Mouse (Mus musculus) c-Kit-positive CD71-negative TER-119-negative erythroid progenitor cells, embryonic 14.5 days (primary cell): ENCODE measurements around the gene Wars.

Experiments
- DNase-seq: peaks from one replicate; pipeline ENCODE4 v3.0.0-alpha.2; 2013; ENCODE audit warnings: low read depth

Wars gene

DNA sequence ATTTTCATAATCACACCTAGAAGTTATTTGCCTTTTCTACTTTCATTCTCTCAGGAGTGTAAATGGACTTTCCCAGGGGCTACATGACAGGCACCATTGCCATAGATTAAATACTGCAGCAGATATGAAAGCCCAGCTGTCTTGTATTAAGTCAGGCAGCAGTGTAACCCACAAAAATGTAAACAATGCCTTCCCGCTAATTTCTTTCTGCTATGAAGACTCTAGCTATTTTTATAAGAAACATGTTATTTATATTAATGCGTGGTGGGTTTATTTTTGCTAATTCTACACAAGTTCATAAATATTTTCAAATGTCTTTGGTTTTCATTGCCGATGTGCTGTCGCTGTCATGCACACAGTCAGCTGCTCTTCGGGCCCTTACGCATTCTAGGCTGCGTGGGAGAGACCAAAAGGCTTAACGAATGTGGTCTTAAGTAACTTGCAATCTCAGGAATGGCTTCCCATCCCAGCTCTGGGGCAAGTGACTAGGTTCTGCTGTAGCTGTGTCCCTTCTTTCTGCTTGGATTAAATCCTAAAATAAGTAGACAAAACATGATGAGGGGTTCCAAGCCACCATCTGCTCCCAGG is 16.0 kb upstream of the Wars start:
- DNase-seq: no peak

DNA sequence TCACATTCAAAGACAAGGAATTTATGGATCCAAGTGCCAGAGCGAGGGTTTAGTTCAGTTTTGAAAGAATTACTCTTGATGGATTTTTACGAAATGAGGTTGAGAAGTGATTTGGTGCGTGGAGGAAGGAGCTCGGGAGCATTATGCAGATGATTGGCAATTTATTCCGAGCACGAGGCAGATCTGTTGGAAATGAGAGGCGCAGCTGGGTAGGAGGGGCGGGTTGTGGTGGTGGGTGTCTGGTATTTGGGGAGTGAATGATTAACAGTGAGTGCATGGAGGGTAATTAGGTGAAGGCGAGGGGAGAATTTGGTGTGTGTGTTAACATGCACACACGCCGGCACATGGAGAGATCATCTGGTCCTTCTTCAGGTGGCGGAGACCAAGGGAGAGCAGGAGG is 12.4 kb upstream of the Wars start:
- no peak for DNase-seq

DNA sequence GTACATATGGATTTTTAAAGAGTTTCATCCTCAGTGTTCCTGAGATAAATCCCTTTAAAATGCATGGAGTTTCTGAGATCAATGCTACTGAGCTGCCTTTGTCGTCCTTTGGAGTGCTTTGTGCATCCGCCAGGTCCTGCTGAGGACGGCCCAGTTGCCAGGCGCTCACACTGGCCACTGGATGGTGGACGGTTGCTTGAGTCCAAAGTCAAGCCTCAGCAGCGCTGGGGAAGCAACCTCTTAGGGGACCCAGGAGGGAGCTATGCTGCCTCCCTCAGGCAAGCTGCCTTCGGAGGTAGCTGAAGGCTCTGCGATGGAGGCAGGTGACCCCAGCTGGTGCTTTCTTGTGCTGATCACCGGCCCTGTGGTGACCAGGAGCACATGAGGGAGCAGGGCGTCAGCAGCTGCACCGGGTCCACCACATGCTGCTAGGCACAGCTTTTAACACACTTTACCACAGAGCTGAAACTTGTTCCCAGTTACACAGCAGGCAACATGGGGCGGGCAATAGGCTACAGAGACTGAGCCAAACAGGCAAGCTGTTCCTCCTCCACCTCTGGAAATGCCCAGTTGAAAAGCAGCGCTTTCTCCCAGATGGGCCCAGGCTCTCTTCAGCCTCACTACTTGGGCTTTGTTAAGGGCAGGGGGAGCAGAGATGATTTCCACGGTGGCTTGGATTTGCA is 11.8 kb upstream of the Wars start:
- DNase-seq: no peak

DNA sequence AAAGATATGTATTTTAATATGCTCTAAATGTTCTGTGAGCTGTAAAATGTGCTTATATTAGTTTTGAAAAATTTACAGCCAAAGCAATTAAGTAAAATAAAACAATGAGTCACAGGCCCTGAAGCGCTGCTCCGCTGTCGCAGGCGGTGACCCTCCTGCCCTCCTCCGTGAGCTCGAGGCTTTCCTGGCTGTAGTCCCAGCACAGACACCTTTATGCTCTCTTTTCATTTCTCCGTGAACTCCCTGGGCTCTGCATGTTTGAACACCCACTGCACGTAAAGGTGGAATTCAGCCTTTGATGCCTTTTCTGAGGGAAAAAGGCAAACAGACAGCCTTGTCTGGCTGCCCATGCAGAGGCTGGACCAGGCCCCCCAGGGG is 10.3 kb upstream of the Wars start:
- DNase-seq: no peak

DNA sequence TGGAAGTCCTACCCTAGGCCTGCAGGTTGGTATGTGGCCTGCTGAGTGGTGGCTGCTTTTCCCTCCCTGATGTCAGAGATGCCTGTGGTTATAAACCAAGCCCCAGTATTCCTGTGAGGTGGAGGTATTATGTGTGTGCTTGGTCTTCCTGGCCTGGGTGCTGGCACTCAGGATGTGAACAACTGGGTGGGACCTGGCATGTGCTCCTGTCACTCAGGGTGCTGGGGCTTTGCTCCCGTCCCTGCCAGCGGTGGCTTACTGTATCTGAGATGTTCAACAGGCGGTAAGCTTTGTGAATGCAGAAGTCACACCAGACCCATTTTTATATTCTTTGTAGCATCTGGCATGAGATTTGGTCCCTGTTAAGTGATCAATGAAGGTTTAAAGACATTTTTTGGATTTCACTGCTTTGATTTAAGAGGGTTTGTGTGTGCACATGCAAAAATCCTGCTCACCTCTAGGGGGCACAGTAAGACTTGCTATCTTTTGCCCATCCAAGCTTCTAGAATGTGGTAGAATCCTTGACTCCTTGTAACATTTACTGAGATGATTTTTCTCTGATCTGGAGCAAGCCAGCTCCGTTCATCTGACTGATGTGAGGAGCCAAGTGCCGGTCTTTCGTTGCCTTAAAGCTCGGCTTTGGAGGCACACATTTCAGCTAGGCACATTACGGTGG is 9.8 kb upstream of the Wars start:
- DNase-seq: peak; percentile 32

DNA sequence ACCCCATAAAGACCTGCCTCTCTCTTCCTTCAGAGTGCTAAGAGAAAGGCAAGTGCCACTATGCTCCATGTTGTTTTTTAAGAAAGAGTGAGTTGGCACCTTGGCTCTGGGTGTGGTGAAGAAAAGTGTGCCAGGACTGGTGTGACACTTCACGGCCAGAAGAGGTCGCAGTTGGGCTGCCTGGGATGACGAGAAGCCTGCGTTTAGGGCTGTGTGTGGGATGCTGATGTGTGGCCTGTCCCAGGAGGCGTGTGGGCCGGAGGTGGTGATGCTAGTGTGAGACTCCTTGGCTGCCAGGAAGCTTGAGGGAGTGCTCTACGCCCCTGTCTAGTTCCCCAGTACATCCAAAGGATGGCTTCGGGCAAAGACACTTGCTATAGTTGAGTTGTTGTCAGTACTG is 9.0 kb upstream of the Wars start:
- peak; percentile 51 for DNase-seq

DNA sequence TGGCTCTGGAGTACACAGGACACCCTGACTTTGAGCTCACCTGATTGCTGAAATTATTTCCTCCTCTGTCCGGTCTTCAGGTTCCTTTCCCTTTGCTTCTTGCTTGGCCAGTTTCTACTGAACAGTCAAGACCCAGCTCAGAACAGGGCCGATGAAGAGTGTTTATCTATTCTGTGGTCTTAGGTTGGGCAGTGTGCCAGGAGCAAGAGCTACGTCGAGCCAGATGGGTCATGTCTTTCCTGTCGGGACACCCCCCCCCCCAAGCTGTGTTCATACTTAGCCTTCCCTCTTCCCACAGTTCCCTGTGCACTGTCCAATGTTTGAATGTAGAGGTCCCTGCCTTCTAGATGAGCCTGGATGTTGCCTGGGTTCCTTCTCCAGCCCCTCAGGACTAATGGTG is 7.4 kb upstream of the Wars start:
- no peak for DNase-seq

DNA sequence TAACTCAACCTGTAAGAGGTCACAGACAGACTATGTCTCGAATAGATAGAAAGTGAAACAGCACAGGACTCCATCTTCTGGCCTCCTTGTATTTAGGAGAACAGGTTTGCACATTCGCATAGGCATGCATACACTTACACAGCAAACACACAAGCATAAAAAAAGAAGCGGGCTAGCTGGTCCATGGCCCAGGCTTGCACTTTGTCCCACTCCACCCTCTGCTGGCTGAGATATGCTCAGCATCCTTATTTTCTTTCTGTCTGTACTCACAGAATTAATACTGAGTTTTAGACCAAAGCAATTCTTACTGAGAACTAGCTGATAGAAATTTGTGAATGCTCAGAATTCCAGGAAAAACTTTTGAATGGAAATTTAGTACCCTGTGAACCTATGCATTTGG is 2.0 kb upstream of the Wars start:
- DNase-seq: peak; percentile 17

DNA sequence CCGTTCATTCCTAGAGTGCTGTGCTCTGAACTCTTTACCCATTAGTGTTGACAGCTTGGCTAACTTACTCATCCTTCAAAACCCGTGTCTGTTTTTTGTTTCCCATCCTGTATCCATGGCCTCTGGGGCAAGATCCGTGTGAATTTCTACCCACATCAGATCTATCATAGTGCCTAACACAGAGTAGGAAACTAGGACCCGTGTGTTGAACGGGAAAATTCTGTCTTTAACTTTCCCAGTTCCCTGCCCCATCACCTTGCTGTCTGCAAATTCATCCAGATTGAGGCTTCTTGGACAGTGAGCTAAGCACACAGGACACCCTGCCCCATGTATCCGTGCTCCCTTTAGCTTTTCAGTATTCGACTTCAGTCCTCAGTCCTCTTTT is 450 bp upstream of the Wars start:
- DNase-seq: no peak

DNA sequence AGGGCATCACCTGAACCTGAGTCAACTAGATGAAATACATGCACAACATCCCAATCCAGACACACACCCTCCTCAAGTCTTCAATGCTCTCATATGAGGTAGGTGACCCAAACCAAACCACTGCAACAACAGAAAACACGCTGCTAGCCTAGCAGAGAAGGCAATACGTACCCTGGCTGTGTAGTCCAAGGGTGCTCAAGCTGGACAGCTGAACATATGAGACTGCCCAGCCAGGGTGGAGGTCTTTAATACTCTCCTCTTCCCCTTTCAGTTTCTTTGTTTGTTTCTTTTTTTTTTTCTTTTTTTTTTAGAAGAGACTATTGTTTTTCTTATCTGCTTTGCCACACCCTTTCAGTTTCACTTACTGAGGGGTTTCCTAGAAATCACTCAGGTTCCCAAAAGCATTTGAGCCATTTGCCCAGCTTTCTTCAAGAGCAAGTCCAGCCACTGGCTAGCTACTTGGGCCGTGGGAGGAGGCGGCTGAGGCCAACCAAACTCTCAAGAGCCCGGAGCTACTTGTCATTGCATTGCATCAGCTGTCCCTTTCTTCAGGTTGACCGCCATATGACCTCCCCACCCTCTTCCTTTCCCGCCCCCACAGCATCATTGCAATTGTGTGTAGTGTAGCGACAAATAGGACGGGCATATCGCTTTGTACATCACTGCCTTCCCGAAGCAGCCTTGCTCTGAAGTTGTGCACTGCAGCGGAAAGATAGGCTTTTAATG is 822 bp downstream of the Wars start, which contains the start of gene Wdr25:
TSS of gene Wdr25 (plus strand) at position 643 of the 726 bp plus-strand sequence.
- DNase-seq: peak; percentile 30

DNA sequence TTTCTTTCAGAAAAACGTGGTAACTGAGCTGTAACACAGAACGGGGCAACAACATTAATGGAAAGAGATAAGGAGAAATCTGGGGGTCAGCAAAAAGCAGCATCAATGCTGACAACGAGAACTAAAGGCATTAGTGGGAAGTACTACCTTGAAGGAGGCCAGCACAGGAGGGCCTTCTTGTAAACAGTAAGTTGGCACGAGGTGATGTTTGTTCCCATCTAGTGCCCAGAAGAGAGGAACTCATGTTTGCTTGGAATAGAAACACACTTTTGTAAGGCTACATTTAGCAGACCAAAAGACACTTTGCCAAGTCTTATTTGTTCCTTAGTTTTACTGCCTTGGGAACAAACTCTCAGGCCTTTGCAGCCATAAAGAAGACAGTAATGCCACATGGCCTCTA is 5.3 kb downstream of the Wars start:
- DNase-seq: no peak

DNA sequence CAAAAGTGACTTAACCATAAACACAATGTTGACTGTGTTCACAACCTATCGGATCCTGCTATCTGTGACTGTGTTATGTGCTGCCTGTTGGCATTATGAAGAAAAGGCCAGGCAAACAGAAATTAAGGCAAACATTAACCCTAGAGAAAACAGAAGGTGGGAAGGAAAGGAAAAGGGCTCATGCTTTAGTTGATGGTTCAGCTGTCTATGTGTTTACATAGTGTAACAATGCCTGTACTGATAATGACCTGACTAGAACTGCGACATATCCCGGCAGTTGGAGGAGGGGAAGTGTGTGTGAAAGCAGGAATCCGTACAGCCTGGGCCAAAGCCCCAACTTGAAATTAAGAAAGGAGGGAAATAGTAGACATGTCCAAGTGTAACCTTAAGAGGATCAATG is 6.9 kb downstream of the Wars start:
- DNase-seq: no peak

DNA sequence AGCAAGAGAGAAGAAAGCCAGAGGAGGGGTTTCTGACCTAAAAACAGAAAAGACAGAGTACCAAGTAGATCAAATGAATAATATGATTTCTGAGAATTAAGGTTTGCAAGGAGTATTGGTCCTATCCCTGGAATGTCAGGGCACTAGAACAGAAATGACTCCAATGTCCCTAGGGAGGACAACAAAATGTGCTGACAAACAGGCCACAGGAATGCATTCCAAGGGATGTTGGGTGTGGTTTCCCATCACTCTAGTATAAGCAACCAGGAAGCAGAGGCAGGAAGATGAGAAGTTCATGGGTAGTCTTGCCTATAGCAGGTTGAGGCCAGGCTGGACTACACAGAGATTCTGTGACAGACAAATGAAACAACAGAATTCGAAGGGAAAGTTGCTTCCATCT is 8.1 kb downstream of the Wars start:
- DNase-seq: no peak

DNA sequence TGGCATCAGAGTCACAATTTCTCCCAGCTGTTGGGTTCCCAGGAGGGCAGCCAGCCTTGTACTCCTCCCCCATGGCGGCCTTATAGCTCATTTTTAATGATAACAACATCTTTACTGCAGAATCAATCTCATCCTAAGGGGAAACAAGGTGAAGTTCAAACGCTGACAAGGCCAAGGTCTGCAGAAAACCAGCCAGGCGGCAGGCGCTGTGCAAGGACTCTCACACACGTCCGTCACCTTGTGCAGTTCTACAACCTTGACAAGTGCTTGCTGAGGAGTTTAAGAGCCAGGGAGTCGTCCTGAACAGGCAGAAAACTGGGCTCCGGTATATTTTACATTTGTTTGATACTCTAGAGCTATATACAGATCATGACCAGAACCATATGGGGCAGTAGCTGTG is 11.2 kb downstream of the Wars start:
- no peak for DNase-seq

DNA sequence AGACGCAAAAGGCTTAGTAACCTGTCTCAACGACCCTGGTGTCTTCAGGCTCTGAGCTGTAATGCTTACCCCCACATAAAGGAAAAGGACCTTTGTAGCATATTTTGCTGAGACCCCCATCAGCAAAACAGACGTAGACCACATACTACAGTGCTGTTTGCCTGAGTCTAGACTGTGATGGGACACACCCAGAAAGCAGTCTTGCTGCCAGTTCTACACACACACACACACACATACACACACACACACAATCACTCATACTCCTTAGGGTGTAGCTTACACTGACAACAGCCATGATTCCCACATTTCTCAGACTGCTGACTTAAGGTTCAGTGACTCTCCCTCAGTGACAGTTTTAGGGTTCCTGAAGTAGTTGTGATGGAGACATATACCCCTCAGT is 12.8 kb downstream of the Wars start:
- DNase-seq: no peak

DNA sequence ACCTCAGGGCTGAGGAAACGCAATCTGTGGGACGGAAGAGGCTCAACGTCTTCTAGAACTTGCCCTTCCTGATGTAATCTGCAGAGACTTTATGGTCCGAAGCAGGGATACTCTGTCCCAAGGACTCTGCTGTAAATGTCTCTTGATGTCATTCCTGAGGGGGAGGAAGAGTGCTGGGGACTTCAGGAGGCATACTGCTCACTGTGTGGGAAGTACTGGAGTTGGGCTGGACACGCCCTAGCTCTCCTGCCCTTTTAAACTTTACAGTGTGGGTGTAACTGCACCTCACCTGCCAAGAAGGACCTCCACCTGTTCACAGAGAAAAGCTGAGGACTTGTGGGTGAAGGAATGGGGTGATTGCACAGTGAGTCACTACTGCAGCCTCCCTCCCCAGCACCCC is 13.4 kb downstream of the Wars start:
- DNase-seq: no peak

DNA sequence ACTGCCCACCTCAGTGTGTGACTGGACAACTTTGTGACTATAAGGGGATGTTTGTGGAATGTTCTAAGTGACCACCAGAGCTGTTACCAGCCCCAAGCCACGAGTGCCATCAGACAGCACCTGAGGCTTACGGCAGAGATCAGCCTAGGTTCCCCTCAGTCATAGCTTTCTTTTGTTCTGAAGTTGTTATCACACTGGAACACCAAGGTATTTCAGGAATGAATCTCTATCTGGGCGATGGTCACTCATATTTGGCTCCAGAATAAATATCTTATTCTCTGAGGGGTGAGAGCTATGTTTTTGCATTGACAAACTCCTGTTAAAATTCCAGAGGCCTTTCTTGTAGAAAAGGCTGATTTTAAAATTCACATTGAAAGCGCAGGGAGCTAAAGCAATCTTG is 14.8 kb downstream of the Wars start:
- no peak for DNase-seq

DNA sequence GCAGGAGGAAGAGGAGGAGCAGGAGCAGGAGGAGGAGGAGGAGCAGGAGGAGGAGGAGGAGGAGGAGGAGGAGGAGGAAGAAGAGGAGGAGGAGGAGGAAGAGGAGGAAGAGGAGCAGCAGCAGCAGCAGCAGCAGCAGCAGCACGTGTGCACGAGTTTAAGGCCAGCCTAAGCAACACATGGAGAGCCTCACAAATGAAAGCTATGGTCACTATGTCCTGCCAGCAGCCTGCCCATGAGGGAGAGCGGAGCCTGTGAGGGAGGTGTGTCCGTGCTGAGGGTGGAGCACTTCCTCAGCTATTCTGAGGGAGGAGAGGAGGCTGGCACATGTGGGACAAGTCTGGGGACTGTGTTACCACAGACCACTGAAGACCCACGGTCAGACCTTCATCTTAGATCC is 20.9 kb downstream of the Wars start:
- DNase-seq: no peak

DNA sequence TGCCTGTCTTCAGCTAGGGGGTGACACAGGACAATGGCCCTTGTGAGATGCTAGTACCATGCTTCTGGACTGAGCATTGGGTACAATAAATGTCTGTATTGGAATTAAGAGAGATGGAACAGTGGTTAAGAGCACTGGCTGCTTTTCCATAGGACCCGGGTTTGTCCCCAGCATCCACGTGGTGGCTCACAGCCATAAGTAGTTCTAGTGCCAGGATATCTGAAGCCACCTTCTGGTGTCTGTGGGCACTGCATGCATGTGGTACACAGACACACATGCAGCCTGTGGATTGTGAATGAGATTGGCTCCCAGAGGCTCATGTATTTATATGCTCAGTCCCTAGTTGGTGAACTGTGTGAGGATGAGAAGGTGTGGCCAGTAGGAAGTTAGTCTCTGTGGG is 24.4 kb downstream of the Wars start:
- peak; percentile 8 for DNase-seq

DNA sequence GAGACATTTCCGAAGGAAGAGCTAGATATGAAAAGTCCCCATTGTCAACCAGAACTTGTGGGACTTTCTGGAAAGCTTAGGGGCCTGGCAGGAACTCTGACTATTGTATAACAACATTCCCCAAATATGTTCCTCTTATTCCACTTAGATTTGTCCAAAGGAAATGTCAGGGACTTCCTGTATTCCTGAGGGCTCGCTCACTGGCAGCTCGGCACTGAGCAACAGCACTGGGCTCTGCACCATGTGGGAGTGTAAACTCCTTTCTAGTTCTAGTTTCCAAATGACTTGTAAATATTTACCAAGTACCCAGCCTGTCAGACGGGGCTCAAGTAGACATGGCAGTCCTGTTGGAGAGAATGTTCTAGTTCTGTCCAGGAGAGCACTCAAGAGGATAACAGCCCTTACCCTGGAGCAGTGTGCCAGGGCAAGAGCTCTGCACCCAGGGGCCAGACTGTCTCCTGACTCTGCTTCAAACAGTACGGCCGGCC is 28.9 kb downstream of the Wars start:
- no peak for DNase-seq

DNA sequence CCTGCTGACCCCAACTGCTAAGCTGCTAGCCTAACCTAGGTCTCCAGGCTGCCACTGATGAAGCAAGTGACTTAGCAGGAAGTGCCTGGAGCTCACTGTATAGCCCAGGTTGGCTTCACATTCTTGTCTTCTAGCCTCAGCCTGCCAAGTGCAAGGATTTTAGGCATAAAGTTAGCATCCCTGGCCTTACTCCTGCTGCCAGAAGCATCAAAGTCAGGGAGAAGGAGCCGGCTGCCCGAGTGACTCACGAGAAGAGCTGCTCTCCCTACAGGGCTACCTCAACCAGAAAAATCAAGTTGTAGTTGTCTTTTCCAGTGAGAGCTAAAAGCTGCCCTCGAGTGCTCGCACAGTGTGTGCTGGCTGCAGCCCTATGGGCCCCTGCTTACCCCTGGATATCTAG is 35.5 kb downstream of the Wars start:
- no peak for DNase-seq

DNA sequence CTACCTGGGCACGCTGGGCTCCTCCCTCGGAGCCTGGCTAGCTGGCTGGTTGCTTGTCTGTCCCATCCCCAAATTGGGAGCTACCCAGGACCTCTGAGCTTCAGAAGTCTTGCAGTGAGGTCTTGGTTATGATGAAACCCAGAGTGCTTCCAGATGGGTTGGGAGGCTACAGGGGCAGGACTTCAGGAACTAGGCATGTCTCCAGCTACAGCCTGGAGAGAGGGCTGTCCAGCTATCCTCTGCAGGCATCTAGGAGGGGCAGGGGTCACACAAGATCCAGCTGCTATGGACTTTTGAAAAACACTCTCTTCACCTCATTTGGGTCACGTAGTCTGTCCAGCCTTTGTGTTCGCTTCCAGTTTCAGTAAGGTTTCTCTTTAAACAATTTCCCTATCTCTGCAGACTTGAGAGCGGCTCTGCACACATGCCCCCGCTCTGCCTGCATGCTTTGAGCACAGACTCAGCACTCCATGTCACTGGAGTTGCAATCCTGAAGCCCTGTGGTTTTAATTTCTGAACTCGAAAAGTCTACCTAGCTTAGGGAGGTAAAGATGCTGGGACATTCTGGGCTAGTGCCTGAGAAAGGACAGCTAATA is 36.3 kb downstream of the Wars start:
- DNase-seq: no peak

DNA sequence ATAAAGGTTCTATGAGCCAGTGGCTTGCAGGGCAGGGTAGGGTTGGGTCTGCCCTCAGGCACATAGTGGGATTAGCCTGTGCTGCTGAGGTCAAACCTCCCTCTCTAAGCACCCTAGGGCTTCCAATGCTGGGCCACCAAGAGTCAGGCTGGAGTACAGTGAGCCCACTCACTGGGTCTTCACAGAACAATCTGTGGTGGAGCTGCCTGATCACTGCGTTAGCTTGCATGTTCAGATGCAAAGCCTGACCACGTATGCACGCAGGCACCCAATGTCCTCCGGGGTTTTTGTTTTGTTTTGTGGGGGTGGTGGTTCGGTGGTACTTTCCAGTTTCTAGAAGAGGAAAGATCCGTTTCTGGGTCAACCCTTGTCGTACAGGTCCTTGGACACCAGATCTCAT is 36.9 kb downstream of the Wars start:
- no peak for DNase-seq
